Mouse (Mus musculus) embryonic fibroblast, embryonic 13.5 days (primary cell): ENCODE results near the gene Spaca4. TPM values are rescaled to one million over a fixed set of nuclear protein-coding genes. Genes with fewer than 3 reads are reported as not detected.

ENCODE experiments used
- H3K27ac ChIP-seq: 2 replicates; pipeline ENCODE4 v1.5.1; 2012; ENCODE audit warnings: low read length, control low read depth, inconsistent platforms; ENCODE audit not compliant: insufficient read depth
- H3K4me1 ChIP-seq: 2 replicates; pipeline ENCODE4 v1.6.1; 2011; ENCODE audit warnings: low read length; ENCODE audit not compliant: control insufficient read depth, insufficient read depth
- H3K4me3 ChIP-seq: 2 replicates; pipeline ENCODE4 v1.5.1; 2011; ENCODE audit warnings: mild to moderate bottlenecking, control low read depth, low read length; ENCODE audit not compliant: insufficient read depth
- CTCF ChIP-seq: IDR thresholded peaks from 2 replicates; pipeline ENCODE4 v1.5.1; 2011; ENCODE audit warnings: mild to moderate bottlenecking, control low read depth, low read length, moderate library complexity, borderline replicate concordance; ENCODE audit not compliant: insufficient read depth
- POLR2A ChIP-seq: IDR thresholded peaks from 2 replicates; pipeline ENCODE4 v1.6.1; 2011; ENCODE audit warnings: low read depth, mild to moderate bottlenecking, control low read depth, low read length, moderate library complexity
- polyA plus RNA-seq: library from polyadenylated mRNA; stranded (reverse); fragments of >200 nt; gene quantifications from 2 replicates; pipeline ENCODE4 v1.2.4, GENCODE M21; 2011; ENCODE audit warnings: low read depth; ENCODE audit not compliant: missing spikeins, insufficient read length

The Spaca4 gene
- polyA plus RNA-seq, 1 experiment: not detected

- TF ChIP-seq CTCF: no peak
- no peak for TF ChIP-seq POLR2A
These were observed 11.0 kb downstream of the Spaca4 start for GRCm38 (mm10) chr7:45714630-45715089.

GRCm38 (mm10) chr7:45713881-45714520 lies 11.6 kb downstream of the Spaca4 start:
- Histone ChIP-seq H3K27ac (no peak overlapping the region), H3K4me3 (peak overlapping the region; percentile 69), H3K4me1 (peaks cover 3% of the 10 kb centered on the region; the same call in 1 of the 2 replicates)
- TF ChIP-seq POLR2A (no peak), CTCF (no peak)

More at GRCm38 (mm10) chr7:45714630-45715089, 11.0 kb downstream of the Spaca4 start:
- peaks cover 3% of the 10 kb centered on the region; the same call in 1 of the 2 replicates for H3K4me1 ChIP-seq
- no peak overlapping the region for H3K27ac ChIP-seq
- H3K4me3 ChIP-seq: peak overlapping the region; percentile 69

GRCm38 (mm10) chr7:45713396-45713795 lies 12.2 kb downstream of the Spaca4 start:
- Histone ChIP-seq H3K4me3 (no peak overlapping the region), H3K27ac (no peak overlapping the region), H3K4me1 (peaks cover 3% of the 10 kb centered on the region; the same call in 1 of the 2 replicates)
- TF ChIP-seq CTCF (no peak), POLR2A (no peak; the same call in 1 of the 2 replicates)

GRCm38 (mm10) chr7:45712022-45712757 lies 13.4 kb downstream of the Spaca4 start:
- TF ChIP-seq CTCF: no peak
- no peak for TF ChIP-seq POLR2A
- Histone ChIP-seq H3K4me1 (peaks cover 9% of the 10 kb centered on the region), H3K4me3 (no peak overlapping the region), H3K27ac (no peak overlapping the region)

GRCm38 (mm10) chr7:45711316-45712021 lies 14.1 kb downstream of the Spaca4 start:
- Histone ChIP-seq H3K4me1 (peaks cover 11% of the 10 kb centered on the region), H3K4me3 (no peak overlapping the region), H3K27ac (no peak overlapping the region)
- TF ChIP-seq POLR2A (no peak; the same call in 1 of the 2 replicates), CTCF (no peak)

- H3K27ac ChIP-seq: no peak overlapping the region
- no peak overlapping the region for H3K4me3 ChIP-seq
- TF ChIP-seq POLR2A (peak; percentile 33; the same call in 1 of the 2 replicates), CTCF (no peak)
- peaks cover 8% of the 10 kb centered on the region for H3K4me1 ChIP-seq
These were observed 15.0 kb downstream of the Spaca4 start for GRCm38 (mm10) chr7:45710477-45711191.

GRCm38 (mm10) chr7:45709677-45710355 lies 15.8 kb downstream of the Spaca4 start:
- TF ChIP-seq POLR2A (peak; percentile 34; the same call in 1 of the 2 replicates), CTCF (no peak)
- no peak overlapping the region for H3K4me3 ChIP-seq
- H3K27ac ChIP-seq: no peak overlapping the region
- peaks cover 8% of the 10 kb centered on the region for H3K4me1 ChIP-seq

- no peak overlapping the region for H3K4me3 ChIP-seq
These were observed 16.6 kb downstream of the Spaca4 start for GRCm38 (mm10) chr7:45709036-45709435.

GRCm38 (mm10) chr7:45708221-45708761 lies 17.3 kb downstream of the Spaca4 start:
- H3K27ac ChIP-seq: peak overlapping the region; percentile 84
- H3K4me3 ChIP-seq: no peak overlapping the region
- H3K4me1 ChIP-seq: peaks cover 8% of the 10 kb centered on the region
- TF ChIP-seq POLR2A (no peak), CTCF (no peak)

More at GRCm38 (mm10) chr7:45709036-45709435, 16.6 kb downstream of the Spaca4 start:
- Histone ChIP-seq H3K4me1 (peaks cover 8% of the 10 kb centered on the region), H3K27ac (no peak overlapping the region)
- no peak for TF ChIP-seq CTCF
- TF ChIP-seq POLR2A: peak; percentile 32; the same call in 1 of the 2 replicates
